11 mouse cellular contexts compared by ENCODE assay signal in the genomic region with DNA sequence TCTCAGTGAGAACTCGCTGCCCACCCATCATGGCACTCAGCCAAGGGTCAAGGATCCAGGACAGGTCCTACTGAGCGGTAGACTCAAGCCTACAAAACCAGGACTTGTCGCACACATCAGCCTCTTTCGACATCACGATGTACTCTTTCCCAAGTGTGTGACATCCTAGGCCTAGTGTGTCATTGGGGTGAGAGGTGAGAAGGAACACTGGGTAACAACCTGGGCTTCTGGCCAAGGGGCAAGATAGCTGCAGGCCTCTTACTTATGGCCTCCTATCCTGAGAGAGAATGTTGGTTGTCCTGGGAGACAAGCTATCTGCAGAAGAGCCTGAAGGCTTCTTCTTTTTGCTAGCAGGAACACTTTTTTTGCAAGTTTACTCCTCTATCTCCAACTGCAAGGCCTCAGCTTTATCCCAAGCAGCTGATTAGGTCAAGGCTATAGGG. TPM values are rescaled to one million over a fixed set of nuclear protein-coding genes. Genes with fewer than 3 reads are reported as not detected.
DNase-seq lines count a peak whose midpoint lies in the region.
"Had no signal": no experiment of that assay in that cellular context is flagged by ENCODE, and none has a peak within 500 bp of the region (broad histone marks: within the 10 kb centered on the region; RNA-seq: fewer than 3 reads in every experiment).

No protein-coding gene starts in this region.

- peak; percentile 82 for DNase-seq in ovary, adult 18-20 months (ENCODE audit: low spot score)
- no peak for DNase-seq in ovary, postnatal 10 days (ENCODE audit: low spot score)
- peak; percentile 88 for DNase-seq in adrenal gland, postnatal 14 days
- DNase-seq in lung, postnatal 36 days = peak; percentile 72
- DNase-seq in T-cell, adult 2 months (ENCODE audit: low spot score) = no peak
- DNase-seq in thymus, postnatal 10 days (ENCODE audit: low spot score in 2 of 2) = no peak
- no peak for DNase-seq in spleen, postnatal 4 days (ENCODE audit: low spot score in 2 of 2)
- DNase-seq: gastrocnemius, adult 2 months; right cerebral cortex, postnatal 4 days had no signal

RNA-seq across cellular contexts. Expression of a gene that starts 16.9 kb away (rescaled TPM):
- 64.3 and 73.7 TPM in 2 replicates for total RNA-seq in adrenal gland, postnatal 14 days (2021)

RNA-seq across cellular contexts. Expression of a gene that starts 44.3 kb away (rescaled TPM):
- not detected in 2 replicates for total RNA-seq in adrenal gland, postnatal 14 days (2021)
- total RNA-seq: gastrocnemius, adult 2 months; layer of hippocampus, postnatal 10 days; left cerebral cortex, postnatal 36 days had no signal

Comparison
In these comparisons a context has a peak if more than half of its experiments do, and no peak if none do; other contexts are left out.
1. DNase-seq: peak in ovary, adult 18-20 months (single experiment), adrenal gland, postnatal 14 days (single experiment) and lung, postnatal 36 days (single experiment); none in ovary, postnatal 10 days (single experiment), T-cell, adult 2 months (single experiment), thymus, postnatal 10 days (0 of 2) and spleen, postnatal 4 days (0 of 2).